Mouse (Mus musculus): ENCODE measurements around the gene Mettl7a1.
"Not testable (repeated sequence)": the region's sequence is repeated elsewhere in the genome, so short reads cannot be mapped to it uniquely, and the experiment has no call there.

- not testable (repeated sequence) for TF ChIP-seq CTCF (IDR thresholded peaks at IDR 0.05; ENCODE audit: borderline replicate concordance, control insufficient read depth, extremely low read depth, insufficient read depth, low read length, poor library complexity); POLR2A (IDR thresholded peaks at IDR 0.05; ENCODE audit: control insufficient read depth, extremely low read depth, insufficient read depth, low read length, poor library complexity)
These were observed 14.2 kb downstream of the Mettl7a1 start for GRCm38 (mm10) chr15:100318014-100318671.
